Mouse (Mus musculus): ENCODE results near the gene Nkd1.

- no peak for TF ChIP-seq CTCF (IDR thresholded peaks at IDR 0.05; ENCODE audit: low read depth)
- TF ChIP-seq EP300 (optimal IDR thresholded peaks at IDR 0.05): no peak
Measured at GRCm38 (mm10) chr8:88580785-88581184, 59.6 kb downstream of the Nkd1 start.
